Mouse (Mus musculus) embryonic facial prominence, embryonic 13.5 days (tissue): Measurements from ENCODE around the gene Rfx8. TPM values are rescaled to one million over a fixed set of nuclear protein-coding genes. Genes with fewer than 3 reads are reported as not detected.

Experiments
- ATAC-seq: fragments of 200-750 bp; cut with Nextera tagmentation; 2 replicates; pipeline ENCODE4 v1.8.0; 2017; ENCODE audit warnings: low read depth; ENCODE audit not compliant: insufficient number of reproducible peaks, insufficient read depth, low FRiP score, low TSS enrichment
- H3K27ac ChIP-seq: fragments of 300-500 bp; sonication (generic); 2 replicates; pipeline ENCODE4 v1.5.1; 2015; ENCODE audit warnings: moderate library complexity, mild to moderate bottlenecking, inconsistent platforms
- H3K27me3 ChIP-seq: fragments of 300-500 bp; sonication (generic); 2 replicates; pipeline ENCODE4 v1.6.1; 2015; ENCODE audit warnings: mild to moderate bottlenecking, inconsistent platforms
- H3K36me3 ChIP-seq: fragments of 300-500 bp; sonication (generic); 2 replicates; pipeline ENCODE4 v1.6.1; 2015; ENCODE audit warnings: mild to moderate bottlenecking, inconsistent platforms
- H3K4me1 ChIP-seq: fragments of 300-500 bp; sonication (generic); 2 replicates; pipeline ENCODE4 v1.6.1; 2015; ENCODE audit warnings: inconsistent platforms
- H3K4me2 ChIP-seq: fragments of 300-500 bp; sonication (generic); 2 replicates; pipeline ENCODE4 v1.6.1; 2015; ENCODE audit warnings: moderate library complexity, mild to moderate bottlenecking, inconsistent platforms
- H3K4me3 ChIP-seq: fragments of 300-500 bp; sonication (generic); 2 replicates; pipeline ENCODE4 v1.5.1; 2015; ENCODE audit warnings: mild to moderate bottlenecking, inconsistent platforms
- H3K9ac ChIP-seq: fragments of 300-500 bp; sonication (generic); 2 replicates; pipeline ENCODE4 v1.6.1; 2015; ENCODE audit warnings: mild to moderate bottlenecking, inconsistent platforms
- H3K9me3 ChIP-seq: fragments of 300-500 bp; sonication (generic); 2 replicates; pipeline ENCODE4 v1.6.1; 2016; ENCODE audit warnings: inconsistent platforms
- WGBS: fragments of 180-500 bp; shearing (Covaris S2); methylation state at CpG from one replicate; pipeline ENCODE4 v1.1.7; 2015; ENCODE audit warnings: mixed read lengths; 5-methylcytosine and 5-hydroxymethylcytosine counted together
- polyA plus RNA-seq: library from polyadenylated mRNA; unstranded; fragments of >200 nt; fragmentation: Nextera tagmentation; extraction: Ambion mirVana; gene quantifications from 2 replicates; pipeline ENCODE4 v1.2.1, GENCODE M21; 2015

Gene Rfx8
- polyA plus RNA-seq, 1 experiment from 2014 or later: 2.1 TPM

DNA sequence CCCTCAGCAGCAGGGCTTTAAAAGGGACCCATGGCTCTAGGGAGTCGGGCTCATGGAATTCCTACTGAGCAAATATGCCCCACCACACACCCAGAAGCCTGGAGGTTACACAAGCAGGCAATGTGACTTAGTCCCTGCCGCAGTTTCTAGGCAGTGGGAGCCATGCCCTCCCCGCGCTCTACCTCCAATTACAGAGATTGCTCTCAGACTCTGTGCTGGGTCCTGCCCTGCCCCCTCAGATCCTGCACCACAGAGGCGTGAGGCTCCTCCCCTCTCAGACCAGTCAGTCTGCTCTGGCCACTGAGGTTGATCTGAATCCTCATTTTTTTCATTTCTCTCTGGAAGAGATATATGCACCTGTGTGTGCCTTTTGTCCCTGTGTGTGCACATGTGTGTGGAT, 84.1 kb downstream of the Rfx8 start:
- WGBS: 7% methylated on average over 5 of the region's 5 CpGs
- no peaks in the 10 kb centered on the region for H3K36me3 ChIP-seq
- H3K9ac ChIP-seq: no peak overlapping the region
- H3K27ac ChIP-seq: no peak overlapping the region
- no peak overlapping the region for H3K4me2 ChIP-seq
- no peaks in the 10 kb centered on the region for H3K27me3 ChIP-seq
- H3K4me3 ChIP-seq: no peak overlapping the region
- no peak for ATAC-seq
- H3K9me3 ChIP-seq: peaks cover 2% of the 10 kb centered on the region; the same call in 1 of the 2 replicates
- H3K4me1 ChIP-seq: peaks cover 7% of the 10 kb centered on the region

GRCm38 (mm10) chr1:39636196-39636595, 84.6 kb downstream of the Rfx8 start:
- H3K4me1 ChIP-seq: peaks cover 7% of the 10 kb centered on the region
- no peak overlapping the region for H3K4me3 ChIP-seq
- no peak overlapping the region for H3K9ac ChIP-seq
- no peak overlapping the region for H3K27ac ChIP-seq
- H3K36me3 ChIP-seq: no peaks in the 10 kb centered on the region
- 34% methylated on average over 5 of the region's 5 CpGs for WGBS
- no peak overlapping the region for H3K4me2 ChIP-seq
- no peaks in the 10 kb centered on the region for H3K27me3 ChIP-seq
- no peaks in the 10 kb centered on the region for H3K9me3 ChIP-seq
- no peak for ATAC-seq

DNA sequence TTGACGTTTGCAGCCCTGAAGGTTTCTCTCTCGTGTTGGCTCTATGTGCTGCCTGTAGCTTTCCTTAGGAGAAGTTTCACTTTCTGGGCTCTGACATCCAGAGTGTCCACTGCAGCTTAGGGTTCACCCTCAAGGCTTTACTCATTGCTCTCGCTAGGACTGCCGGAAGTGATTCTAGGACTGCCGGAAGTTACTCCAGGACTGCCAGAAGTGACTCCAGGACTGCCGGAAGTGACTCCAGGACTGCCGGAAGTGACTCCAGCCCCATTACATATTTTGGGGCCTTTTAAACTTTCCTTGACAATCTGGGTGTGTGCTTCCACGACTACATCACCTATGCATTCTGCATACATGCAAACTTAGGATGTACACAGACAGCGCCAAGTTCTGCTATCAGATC, 92.2 kb downstream of the Rfx8 start:
- Histone ChIP-seq H3K9ac (no peak overlapping the region), H3K4me1 (no peaks in the 10 kb centered on the region), H3K36me3 (no peaks in the 10 kb centered on the region), H3K27ac (no peak overlapping the region), H3K9me3 (no peaks in the 10 kb centered on the region), H3K4me3 (no peak overlapping the region), H3K4me2 (no peak overlapping the region), H3K27me3 (no peaks in the 10 kb centered on the region)
- 81% methylated on average over 9 of the region's 9 CpGs for WGBS
- ATAC-seq: no peak

GRCm38 (mm10) chr1:39625491-39625890, 95.3 kb downstream of the Rfx8 start:
- 55% methylated on average over 3 of the region's 3 CpGs for WGBS
- no peak overlapping the region for H3K4me2 ChIP-seq
- no peak overlapping the region for H3K4me3 ChIP-seq
- no peaks in the 10 kb centered on the region for H3K36me3 ChIP-seq
- H3K27ac ChIP-seq: no peak overlapping the region
- no peaks in the 10 kb centered on the region for H3K4me1 ChIP-seq
- H3K27me3 ChIP-seq: no peaks in the 10 kb centered on the region
- no peak for ATAC-seq
- no peak overlapping the region for H3K9ac ChIP-seq
- H3K9me3 ChIP-seq: peaks cover 5% of the 10 kb centered on the region; the same call in 1 of the 2 replicates

DNA sequence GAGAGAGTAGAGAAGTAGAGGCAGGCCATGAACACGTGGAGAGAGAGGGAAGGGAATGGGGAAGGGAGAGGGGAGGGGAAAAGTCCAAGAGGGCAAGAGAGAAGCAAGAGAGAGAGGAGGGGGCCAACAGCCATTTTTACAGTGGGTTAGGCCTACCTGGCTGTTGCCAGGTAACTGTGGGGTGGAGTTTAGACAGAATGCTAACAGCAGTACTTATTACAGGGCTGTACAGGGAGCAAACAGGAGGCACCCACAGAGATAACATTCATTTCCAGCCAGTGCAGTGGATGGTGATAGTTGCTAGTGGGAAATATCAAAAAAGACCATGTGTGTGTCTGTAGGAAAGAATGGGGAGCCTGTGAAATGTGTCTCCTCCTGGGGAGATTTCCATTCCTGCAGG, 97.1 kb downstream of the Rfx8 start:
- Histone ChIP-seq H3K4me2 (no peak overlapping the region), H3K4me3 (no peak overlapping the region), H3K9ac (no peak overlapping the region), H3K27ac (no peak overlapping the region), H3K4me1 (no peaks in the 10 kb centered on the region), H3K27me3 (no peaks in the 10 kb centered on the region), H3K9me3 (peaks cover 7% of the 10 kb centered on the region; the same call in 1 of the 2 replicates), H3K36me3 (no peaks in the 10 kb centered on the region)
- ATAC-seq: no peak
- WGBS: 48% methylated on average over 1 of the region's 1 CpGs

- peaks cover 7% of the 10 kb centered on the region; the same call in 1 of the 2 replicates for H3K9me3 ChIP-seq
- WGBS: 89% methylated on average over 5 of the region's 5 CpGs
- no peak overlapping the region for H3K4me2 ChIP-seq
- H3K4me3 ChIP-seq: no peak overlapping the region
- no peak for ATAC-seq
- no peak overlapping the region for H3K27ac ChIP-seq
- no peaks in the 10 kb centered on the region for H3K4me1 ChIP-seq
- H3K36me3 ChIP-seq: no peaks in the 10 kb centered on the region
- no peak overlapping the region for H3K9ac ChIP-seq
- H3K27me3 ChIP-seq: no peaks in the 10 kb centered on the region
Observed at GRCm38 (mm10) chr1:39623106-39623505, 97.7 kb downstream of the Rfx8 start.

- no peak overlapping the region for H3K9ac ChIP-seq
- no peak overlapping the region for H3K4me2 ChIP-seq
- no peak for ATAC-seq
- 40% methylated on average over 8 of the region's 8 CpGs for WGBS
- peaks cover 14% of the 10 kb centered on the region for H3K4me1 ChIP-seq
- H3K4me3 ChIP-seq: no peak overlapping the region
- H3K27ac ChIP-seq: no peak overlapping the region
- no peaks in the 10 kb centered on the region for H3K36me3 ChIP-seq
- H3K9me3 ChIP-seq: peaks cover 7% of the 10 kb centered on the region; the same call in 1 of the 2 replicates
- no peaks in the 10 kb centered on the region for H3K27me3 ChIP-seq
Observed at GRCm38 (mm10) chr1:39618524-39618923, 102.3 kb downstream of the Rfx8 start.

DNA sequence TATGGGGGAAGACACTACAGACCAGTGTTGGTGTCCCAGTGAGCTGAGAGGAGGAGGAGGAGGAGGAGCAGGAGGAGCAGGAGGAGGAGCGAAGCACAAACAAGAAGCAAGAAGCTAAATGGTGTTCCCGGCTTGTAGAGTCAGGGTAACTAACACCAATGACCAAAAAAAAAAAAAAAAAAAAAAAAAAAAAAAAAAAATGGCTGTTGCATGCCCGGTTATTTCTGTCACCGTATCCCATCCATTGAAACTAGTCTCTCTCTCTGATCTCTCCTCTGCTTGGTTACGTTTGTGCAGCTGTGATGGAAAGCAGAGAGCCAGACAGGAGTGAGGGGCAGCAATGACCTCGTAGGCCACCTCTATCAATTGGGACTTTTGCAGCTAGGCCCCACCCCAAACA, 105.3 kb downstream of the Rfx8 start:
- Histone ChIP-seq H3K36me3 (no peaks in the 10 kb centered on the region), H3K27me3 (no peaks in the 10 kb centered on the region), H3K9ac (no peak overlapping the region), H3K4me3 (no peak overlapping the region), H3K4me2 (no peak overlapping the region), H3K4me1 (peaks cover 14% of the 10 kb centered on the region), H3K9me3 (peaks cover 3% of the 10 kb centered on the region; the same call in 1 of the 2 replicates), H3K27ac (no peak overlapping the region)
- ATAC-seq: no peak
- WGBS: 65% methylated on average over 6 of the region's 6 CpGs

Other genes with a start within 250 kb of the Rfx8 start
- gene Tbc1d8, start 242.2 kb downstream of the Rfx8 start, polyA plus RNA-seq: 9.3 and 10.0 TPM in 2 replicates
- 21.6 and 21.9 TPM in 2 replicates for gene Cnot11, start 186.0 kb downstream of the Rfx8 start, polyA plus RNA-seq
- gene Rnf149, start 143.6 kb downstream of the Rfx8 start, polyA plus RNA-seq: 31.6 and 32.0 TPM in 2 replicates
- 0.21 and 0.22 TPM in 2 replicates for gene Creg2, start 69.5 kb downstream of the Rfx8 start, polyA plus RNA-seq
- not detected in 2 replicates for gene Gm3646, start 84.3 kb upstream of the Rfx8 start, polyA plus RNA-seq
- gene Map4k4, start 179.9 kb upstream of the Rfx8 start, polyA plus RNA-seq: 42.8 and 56.6 TPM in 2 replicates